Mouse (Mus musculus) ES-E14 (cell line): ENCODE measurements around the gene Gm13275.
"Not testable (repeated sequence)": the region's sequence is repeated elsewhere in the genome, so short reads cannot be mapped to it uniquely, and the experiment has no call there.

Experiments
- CHD2 ChIP-seq: IDR thresholded peaks from 2 replicates; pipeline ENCODE4 v1.6.1; 2014; ENCODE audit warnings: mild to moderate bottlenecking, low read depth, low read length, inconsistent platforms
- HCFC1 ChIP-seq: IDR thresholded peaks from 2 replicates; pipeline ENCODE4 v1.6.1; 2012; ENCODE audit warnings: low read length, inconsistent platforms, borderline replicate concordance; ENCODE audit not compliant: insufficient read depth
- MAFK ChIP-seq: IDR thresholded peaks from 2 replicates; pipeline ENCODE4 v1.6.1; 2014; ENCODE audit warnings: mild to moderate bottlenecking, low read depth, low read length, inconsistent platforms; ENCODE audit not compliant: insufficient read depth
- ZC3H11A ChIP-seq: IDR thresholded peaks from 2 replicates; pipeline ENCODE4 v1.6.1; 2012; ENCODE audit warnings: low read depth, mild to moderate bottlenecking, inconsistent platforms, low read length, borderline replicate concordance
- ZNF384 ChIP-seq: IDR thresholded peaks from 2 replicates; pipeline ENCODE4 v1.6.1; 2012; ENCODE audit warnings: low read depth, low read length, inconsistent platforms

GRCm38 (mm10) chr4:88791250-88791649, 3.0 kb upstream of the Gm13275 start, which contains the start of gene Gm13278:
- TF ChIP-seq MAFK, HCFC1, CHD2, ZC3H11A, ZNF384: not testable (repeated sequence)
